Mouse (Mus musculus) lung, adult 2 months (tissue): ENCODE results near the gene Ptchd3.

Experiments
- CTCF ChIP-seq: fragments of 200-500 bp; IDR thresholded peaks from 2 replicates; pipeline ENCODE4 v1.5.1; 2011; ENCODE audit warnings: mild to moderate bottlenecking, low read length, control low read depth; ENCODE audit not compliant: insufficient read depth
- POLR2A ChIP-seq: fragments of 200-500 bp; IDR thresholded peaks from 2 replicates; pipeline ENCODE4 v1.6.1; 2011; ENCODE audit warnings: low read depth, mild to moderate bottlenecking, control low read depth, low read length, borderline replicate concordance; ENCODE audit errors: extremely low read depth

DNA sequence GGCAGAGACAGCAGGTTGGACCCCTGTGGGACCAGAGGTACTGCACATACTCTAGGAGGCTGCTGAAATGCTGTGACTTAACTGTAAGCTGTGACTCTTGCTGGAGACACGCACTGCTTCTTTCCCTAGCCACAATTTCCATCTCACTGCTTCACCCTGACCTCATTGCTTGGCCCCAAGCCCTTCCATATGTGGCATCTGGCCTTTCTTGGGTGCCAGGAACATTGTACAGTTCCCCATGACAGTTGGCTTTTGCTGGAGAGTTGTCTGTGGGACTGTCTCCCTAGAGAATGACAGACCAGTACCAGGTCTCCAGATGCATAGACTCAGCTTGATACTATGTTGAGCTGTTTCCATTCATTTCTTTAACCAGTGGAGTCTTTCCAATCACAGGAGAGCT, 21.2 kb upstream of the Ptchd3 start:
- no peak for TF ChIP-seq POLR2A
- no peak for TF ChIP-seq CTCF
